Mouse (Mus musculus): Measurements from ENCODE around the gene Oas1a.

DNA sequence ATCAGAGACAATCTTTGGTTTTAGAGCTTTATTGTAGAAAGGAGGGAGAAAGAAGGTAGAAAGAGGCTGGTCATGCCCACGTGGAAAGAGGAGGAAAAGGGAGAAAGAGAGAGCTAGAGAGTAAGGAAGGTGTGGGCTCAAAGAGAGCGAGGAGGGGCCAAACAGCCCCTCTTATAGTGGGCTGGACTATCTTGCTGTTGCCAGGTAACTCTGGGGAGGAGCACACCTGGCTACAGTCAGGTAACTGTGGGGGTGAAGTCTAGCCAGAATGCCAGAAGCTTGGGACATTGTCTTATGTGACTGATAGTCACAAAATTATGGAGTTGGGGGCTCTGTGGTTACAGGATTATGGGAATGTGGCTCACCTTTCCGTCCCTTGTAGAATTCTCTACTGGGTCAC lies 37.2 kb downstream of the Oas1a start:
- no peak for TF ChIP-seq CTCF (IDR thresholded peaks at IDR 0.05; ENCODE audit: extremely low read depth, insufficient read depth, low read length)
- no peak for TF ChIP-seq POLR2A (IDR thresholded peaks at IDR 0.05; ENCODE audit: extremely low read depth, insufficient read depth, low read length)

Data from cortical plate, adult 2 months (tissue).